Mouse (Mus musculus): Measurements from ENCODE around the gene Plcb2. TPM values are rescaled to one million over a fixed set of nuclear protein-coding genes. Genes with fewer than 3 reads are reported as not detected.

Gene Plcb2
- polyA plus RNA-seq, 1 experiment from 2014 or later = 0.44 TPM

GRCm38 (mm10) chr2:118764094-118764831, 36.0 kb upstream of the Plcb2 start:
- no peak overlapping the region for H3K9ac ChIP-seq (ENCODE audit: low read depth, low read length)
- H3K4me3 ChIP-seq (ENCODE audit: low read depth, low read length) = no peak overlapping the region
- no peak overlapping the region for H3K4me2 ChIP-seq (ENCODE audit: low read length)
- peaks cover 23% of the 10 kb centered on the region for H3K4me1 ChIP-seq (ENCODE audit: control insufficient read depth, insufficient read depth, low read length)
- H3K27me3 ChIP-seq (ENCODE audit: control insufficient read depth, insufficient read depth, low read depth, low read length) = no peaks in the 10 kb centered on the region
- H3K27ac ChIP-seq (ENCODE audit: low read length) = no peak overlapping the region
- no peak for ATAC-seq
- 24% methylated on average over 11 of the region's 11 CpGs for WGBS
- no peaks in the 10 kb centered on the region for H3K36me3 ChIP-seq (ENCODE audit: control insufficient read depth, insufficient read depth, low read length)
- no peaks in the 10 kb centered on the region for H3K9me3 ChIP-seq (replicated peaks; ENCODE audit: control insufficient read depth, low read length, poor library complexity, severe bottlenecking)

DNA sequence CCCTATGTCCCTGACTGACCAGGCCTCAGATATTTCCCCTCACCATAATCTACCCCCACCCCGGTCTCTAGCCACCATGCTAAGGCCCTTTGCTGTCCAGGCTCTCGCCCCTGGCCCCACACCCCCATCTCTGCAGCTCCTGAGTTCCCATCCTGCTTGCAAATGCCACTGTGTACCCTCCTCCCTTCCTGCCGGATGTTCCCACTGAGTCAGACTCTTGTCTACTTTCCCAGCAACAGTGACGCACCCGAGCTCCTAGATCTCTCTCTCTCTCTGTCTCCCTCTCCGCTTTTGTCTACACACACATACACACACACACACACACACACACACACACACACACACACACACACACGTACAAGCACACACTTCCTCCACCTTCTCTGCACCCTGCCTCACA, 35.2 kb upstream of the Plcb2 start:
- 65% methylated on average over 7 of the region's 7 CpGs for WGBS
- H3K27me3 ChIP-seq (ENCODE audit: control insufficient read depth, insufficient read depth, low read depth, low read length) = no peaks in the 10 kb centered on the region
- H3K4me1 ChIP-seq (ENCODE audit: control insufficient read depth, insufficient read depth, low read length) = peaks cover 23% of the 10 kb centered on the region
- H3K9ac ChIP-seq (ENCODE audit: low read depth, low read length) = no peak overlapping the region
- no peak for ATAC-seq
- H3K4me3 ChIP-seq (ENCODE audit: low read depth, low read length) = no peak overlapping the region
- H3K9me3 ChIP-seq (replicated peaks; ENCODE audit: control insufficient read depth, low read length, poor library complexity, severe bottlenecking) = no peaks in the 10 kb centered on the region
- no peak overlapping the region; the same call in 1 of the 2 replicates for H3K27ac ChIP-seq (ENCODE audit: low read length)
- no peaks in the 10 kb centered on the region for H3K36me3 ChIP-seq (ENCODE audit: control insufficient read depth, insufficient read depth, low read length)
- no peak overlapping the region for H3K4me2 ChIP-seq (ENCODE audit: low read length)

DNA sequence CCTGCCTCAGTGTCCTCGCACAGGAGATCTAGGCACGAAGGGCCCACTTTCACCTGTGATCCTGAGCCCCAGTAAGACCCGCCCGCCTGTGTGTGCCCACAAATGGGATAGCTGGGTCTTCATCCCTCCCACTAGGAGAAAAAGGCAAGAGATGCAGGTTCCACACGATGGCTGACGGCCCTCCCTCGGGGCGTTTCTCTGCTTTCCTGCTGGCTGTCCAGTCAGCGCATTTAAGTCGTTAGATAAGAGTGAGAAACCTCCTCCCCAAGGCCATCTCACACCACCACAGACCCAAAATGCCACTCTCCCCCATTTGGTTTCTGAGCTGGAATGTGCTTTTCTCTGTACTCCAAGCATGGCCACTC, 34.5 kb upstream of the Plcb2 start:
- H3K27me3 ChIP-seq (ENCODE audit: control insufficient read depth, insufficient read depth, low read depth, low read length) = no peaks in the 10 kb centered on the region
- H3K4me2 ChIP-seq (ENCODE audit: low read length) = peak overlapping the region; percentile 45
- no peaks in the 10 kb centered on the region for H3K9me3 ChIP-seq (replicated peaks; ENCODE audit: control insufficient read depth, low read length, poor library complexity, severe bottlenecking)
- peaks cover 23% of the 10 kb centered on the region for H3K4me1 ChIP-seq (ENCODE audit: control insufficient read depth, insufficient read depth, low read length)
- peak overlapping the region; percentile 89 for H3K27ac ChIP-seq (ENCODE audit: low read length)
- WGBS = 12% methylated on average over 10 of the region's 10 CpGs
- ATAC-seq = no peak
- H3K9ac ChIP-seq (ENCODE audit: low read depth, low read length) = peak overlapping the region; percentile 63
- no peak overlapping the region for H3K4me3 ChIP-seq (ENCODE audit: low read depth, low read length)
- H3K36me3 ChIP-seq (ENCODE audit: control insufficient read depth, insufficient read depth, low read length) = no peaks in the 10 kb centered on the region

DNA sequence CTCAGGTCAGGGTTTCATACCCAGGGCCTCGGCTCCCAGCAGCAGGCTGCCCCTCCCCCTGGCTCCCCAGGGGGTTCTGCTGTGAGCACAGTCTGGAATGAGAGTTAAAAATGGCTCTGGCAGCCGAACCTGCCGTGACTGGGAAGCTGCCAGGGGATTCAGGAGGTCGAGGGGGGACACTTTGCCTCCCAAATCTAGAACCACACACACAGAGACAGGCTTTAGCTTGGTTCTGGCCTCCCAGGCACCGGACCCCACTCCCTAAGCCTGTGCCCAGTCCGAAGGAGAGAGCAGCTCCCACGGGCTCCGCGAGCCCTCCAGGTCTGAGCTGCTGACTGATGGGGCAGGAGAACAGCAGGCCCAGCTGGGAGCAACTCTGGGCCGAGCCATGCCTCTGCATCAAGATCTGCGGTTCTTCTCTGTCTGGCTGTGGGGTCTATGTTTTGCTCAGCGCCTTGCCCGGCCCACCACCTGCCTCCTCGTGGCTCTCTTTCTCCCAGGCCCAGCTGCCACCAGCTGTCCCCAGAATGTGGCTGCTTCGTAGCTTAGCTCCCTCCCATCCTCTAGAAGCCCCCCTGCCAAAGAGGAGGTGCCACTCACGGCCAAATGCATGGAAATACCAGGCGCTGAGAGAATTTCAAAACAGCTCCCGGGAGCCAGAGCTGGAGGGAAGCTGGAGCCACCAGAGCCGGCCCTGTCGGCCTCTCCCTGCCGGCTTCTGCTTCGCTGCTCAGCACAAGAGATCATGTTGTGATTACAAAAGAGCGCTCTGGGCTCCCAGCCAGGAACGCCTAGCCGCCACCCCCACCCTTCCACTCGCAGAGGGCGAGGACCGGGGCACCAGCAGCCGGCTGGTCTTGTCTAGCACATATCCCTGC, 33.9 kb upstream of the Plcb2 start, which contains the start of gene Ccdc9b:
TSS of gene Ccdc9b (minus strand) at position 756 of the 878 bp plus-strand sequence.
- 5% methylated on average over 29 of the region's 29 CpGs for WGBS
- H3K4me3 ChIP-seq (ENCODE audit: low read depth, low read length) = peak within 1 kb of the TSS; percentile 16
- H3K4me1 ChIP-seq (ENCODE audit: control insufficient read depth, insufficient read depth, low read length) = peaks cover 23% of the 10 kb centered on the region
- H3K27ac ChIP-seq (ENCODE audit: low read length) = peak within 1 kb of the TSS; percentile 89
- H3K36me3 ChIP-seq (ENCODE audit: control insufficient read depth, insufficient read depth, low read length) = no peaks in the 10 kb centered on the region
- ATAC-seq = peak; percentile 67
- no peaks in the 10 kb centered on the region for H3K27me3 ChIP-seq (ENCODE audit: control insufficient read depth, insufficient read depth, low read depth, low read length)
- H3K9ac ChIP-seq (ENCODE audit: low read depth, low read length) = peak within 1 kb of the TSS; percentile 63
- H3K9me3 ChIP-seq (replicated peaks; ENCODE audit: control insufficient read depth, low read length, poor library complexity, severe bottlenecking) = no peaks in the 10 kb centered on the region
- peak within 1 kb of the TSS; percentile 45 for H3K4me2 ChIP-seq (ENCODE audit: low read length)

- H3K9me3 ChIP-seq (replicated peaks; ENCODE audit: control insufficient read depth, low read length, poor library complexity, severe bottlenecking) = no peaks in the 10 kb centered on the region
- H3K36me3 ChIP-seq (ENCODE audit: control insufficient read depth, insufficient read depth, low read length) = no peaks in the 10 kb centered on the region
- H3K4me1 ChIP-seq (ENCODE audit: control insufficient read depth, insufficient read depth, low read length) = peaks cover 23% of the 10 kb centered on the region
- H3K9ac ChIP-seq (ENCODE audit: low read depth, low read length) = peak overlapping the region; percentile 63
- peak overlapping the region; percentile 89 for H3K27ac ChIP-seq (ENCODE audit: low read length)
- H3K4me2 ChIP-seq (ENCODE audit: low read length) = peak overlapping the region; percentile 45; the same call in 1 of the 2 replicates
- no peak for ATAC-seq
- WGBS = 83% methylated on average over 12 of the region's 12 CpGs
- no peaks in the 10 kb centered on the region for H3K27me3 ChIP-seq (ENCODE audit: control insufficient read depth, insufficient read depth, low read depth, low read length)
- H3K4me3 ChIP-seq (ENCODE audit: low read depth, low read length) = no peak overlapping the region
Observed at GRCm38 (mm10) chr2:118761358-118761757, 33.1 kb upstream of the Plcb2 start.

DNA sequence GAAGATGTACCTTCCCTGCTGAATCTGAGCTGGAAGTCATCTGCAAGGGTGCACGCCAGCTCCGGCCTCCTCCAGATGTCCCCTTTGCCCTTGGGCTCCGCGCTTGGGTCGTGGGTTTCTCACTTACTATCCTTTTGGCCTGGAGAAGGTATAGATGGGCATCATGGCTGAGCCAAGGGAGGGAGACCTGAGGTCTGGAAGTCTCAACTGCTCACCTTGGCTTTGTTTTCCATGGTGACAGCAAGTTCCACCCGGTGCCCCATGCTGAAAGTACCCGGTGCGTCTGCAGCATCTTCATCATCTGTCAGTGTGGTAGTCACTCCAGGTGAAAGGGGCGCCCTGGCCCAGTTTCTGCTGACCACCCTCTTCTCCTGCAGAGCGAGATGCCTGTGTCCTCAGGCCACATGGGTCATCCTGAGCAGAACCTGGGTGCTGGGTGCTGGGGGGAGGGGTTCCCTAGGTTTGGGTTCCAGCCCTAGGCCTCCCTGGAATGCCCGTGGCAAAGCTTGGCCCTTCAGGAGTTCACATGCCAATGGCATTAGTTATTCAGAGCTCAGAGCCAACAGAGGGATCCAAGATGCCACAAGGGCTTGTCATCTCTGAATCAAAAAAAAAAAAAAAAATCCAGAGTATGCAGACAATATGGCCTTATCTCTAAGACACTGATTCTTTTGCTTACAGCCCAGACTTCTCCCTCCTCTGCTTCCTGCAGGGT, 32.2 kb upstream of the Plcb2 start:
- ATAC-seq = no peak
- Histone ChIP-seq H3K9me3 (replicated peaks; ENCODE audit: control insufficient read depth, low read length, poor library complexity, severe bottlenecking) (no peaks in the 10 kb centered on the region), H3K4me3 (ENCODE audit: low read depth, low read length) (no peak overlapping the region), H3K36me3 (ENCODE audit: control insufficient read depth, insufficient read depth, low read length) (no peaks in the 10 kb centered on the region), H3K9ac (ENCODE audit: low read depth, low read length) (no peak overlapping the region), H3K4me2 (ENCODE audit: low read length) (no peak overlapping the region), H3K4me1 (ENCODE audit: control insufficient read depth, insufficient read depth, low read length) (peaks cover 23% of the 10 kb centered on the region), H3K27ac (ENCODE audit: low read length) (no peak overlapping the region), H3K27me3 (ENCODE audit: control insufficient read depth, insufficient read depth, low read depth, low read length) (no peaks in the 10 kb centered on the region)
- 80% methylated on average over 11 of the region's 11 CpGs for WGBS

GRCm38 (mm10) chr2:118759828-118760227, 31.6 kb upstream of the Plcb2 start:
- peak; percentile 61 for ATAC-seq
- H3K9me3 ChIP-seq (replicated peaks; ENCODE audit: control insufficient read depth, low read length, poor library complexity, severe bottlenecking) = no peaks in the 10 kb centered on the region
- no peaks in the 10 kb centered on the region for H3K27me3 ChIP-seq (ENCODE audit: control insufficient read depth, insufficient read depth, low read depth, low read length)
- H3K4me1 ChIP-seq (ENCODE audit: control insufficient read depth, insufficient read depth, low read length) = peaks cover 23% of the 10 kb centered on the region
- peak overlapping the region; percentile 13; the same call in 1 of the 2 replicates for H3K4me2 ChIP-seq (ENCODE audit: low read length)
- H3K27ac ChIP-seq (ENCODE audit: low read length) = no peak overlapping the region
- no peaks in the 10 kb centered on the region for H3K36me3 ChIP-seq (ENCODE audit: control insufficient read depth, insufficient read depth, low read length)
- no peak overlapping the region for H3K4me3 ChIP-seq (ENCODE audit: low read depth, low read length)
- no peak overlapping the region for H3K9ac ChIP-seq (ENCODE audit: low read depth, low read length)
- WGBS = 8% methylated on average over 8 of the region's 8 CpGs

GRCm38 (mm10) chr2:118756103-118756502, 27.9 kb upstream of the Plcb2 start:
- H3K9me3 ChIP-seq (replicated peaks; ENCODE audit: control insufficient read depth, low read length, poor library complexity, severe bottlenecking) = no peaks in the 10 kb centered on the region
- H3K4me1 ChIP-seq (ENCODE audit: control insufficient read depth, insufficient read depth, low read length) = peaks cover 2% of the 10 kb centered on the region; the same call in 1 of the 2 replicates
- no peaks in the 10 kb centered on the region for H3K27me3 ChIP-seq (ENCODE audit: control insufficient read depth, insufficient read depth, low read depth, low read length)
- no peak overlapping the region for H3K4me2 ChIP-seq (ENCODE audit: low read length)
- 86% methylated on average over 4 of the region's 4 CpGs for WGBS
- no peaks in the 10 kb centered on the region for H3K36me3 ChIP-seq (ENCODE audit: control insufficient read depth, insufficient read depth, low read length)
- no peak for ATAC-seq
- H3K4me3 ChIP-seq (ENCODE audit: low read depth, low read length) = no peak overlapping the region
- H3K9ac ChIP-seq (ENCODE audit: low read depth, low read length) = no peak overlapping the region
- H3K27ac ChIP-seq (ENCODE audit: low read length) = no peak overlapping the region
